Comparison of ENCODE assay signal across 16 mouse cellular contexts in genomic region chr8:110967326-110967725, GRCm38 (mm10). TPM values are rescaled to one million over a fixed set of nuclear protein-coding genes. Genes with fewer than 3 reads are reported as not detected.
DNase-seq lines count a peak whose midpoint lies in the region; ATAC-seq and TF ChIP-seq lines count a peak whose summit lies in the region.
"Had no signal": no experiment of that assay in that cellular context is flagged by ENCODE, and none has a peak within 500 bp of the region (broad histone marks: within the 10 kb centered on the region; RNA-seq: fewer than 3 reads in every experiment).

No protein-coding gene starts in this region.

- no peak overlapping the region for H3K27ac ChIP-seq in hindbrain, postnatal 0 days
- H3K27ac ChIP-seq in hindbrain, embryonic 12.5 days = no peak overlapping the region
- H3K27ac ChIP-seq in midbrain, embryonic 13.5 days = no peak overlapping the region
- H3K27ac ChIP-seq: hindbrain, embryonic 14.5 days; kidney, postnatal 0 days; limb, embryonic 10.5 days; stomach, postnatal 0 days had no signal

- no peak for ATAC-seq in hindbrain, postnatal 0 days
- ATAC-seq in hindbrain, embryonic 12.5 days (ENCODE audit: low FRiP score) = no peak
- no peak for ATAC-seq in midbrain, embryonic 13.5 days
- ATAC-seq: forebrain, embryonic 14.5 days had no signal

- no peak overlapping the region for H3K9ac ChIP-seq in hindbrain, postnatal 0 days (replicated peaks; ENCODE audit: low read length)
- no peak overlapping the region for H3K9ac ChIP-seq in hindbrain, embryonic 12.5 days
- no peak overlapping the region for H3K9ac ChIP-seq in midbrain, embryonic 13.5 days (replicated peaks)
- H3K9ac ChIP-seq: hindbrain, embryonic 14.5 days had no signal

- no peak overlapping the region for H3K4me2 ChIP-seq in hindbrain, postnatal 0 days (ENCODE audit: low read depth, low read length)
- H3K4me2 ChIP-seq in hindbrain, embryonic 12.5 days (replicated peaks) = no peak overlapping the region
- H3K4me2 ChIP-seq in midbrain, embryonic 13.5 days (replicated peaks) = no peak overlapping the region
- H3K4me2 ChIP-seq: hindbrain, embryonic 14.5 days had no signal

- WGBS in hindbrain, postnatal 0 days = 61% methylated on average over 9 of the region's 9 CpGs
- 85% methylated on average over 9 of the region's 9 CpGs for WGBS in hindbrain, embryonic 12.5 days
- 83% methylated on average over 9 of the region's 9 CpGs for WGBS in midbrain, embryonic 13.5 days

- no peaks in the 10 kb centered on the region for H3K4me1 ChIP-seq in hindbrain, postnatal 0 days (ENCODE audit: insufficient read depth, low read length)
- H3K4me1 ChIP-seq in hindbrain, embryonic 12.5 days = peaks cover 8% of the 10 kb centered on the region
- peaks cover 10% of the 10 kb centered on the region for H3K4me1 ChIP-seq in midbrain, embryonic 13.5 days (replicated peaks)

- peaks cover 5% of the 10 kb centered on the region; the same call in 1 of the 2 replicates for H3K36me3 ChIP-seq in hindbrain, postnatal 0 days (ENCODE audit: insufficient read depth, low read length)
- peaks cover 31% of the 10 kb centered on the region for H3K36me3 ChIP-seq in hindbrain, embryonic 12.5 days
- peaks cover 33% of the 10 kb centered on the region for H3K36me3 ChIP-seq in midbrain, embryonic 13.5 days

- peak; percentile 47 for DNase-seq in adrenal gland, adult 2 months
- DNase-seq in adrenal gland, adult 18-20 months (ENCODE audit: low spot score in 2 of 2) = no peak
- DNase-seq in hindbrain, postnatal 0 days (ENCODE audit: low spot score) = peak; percentile 16
- peak; percentile 73 for DNase-seq in cerebellum, adult 8-10 months
- peak; percentile 72 to 76 for DNase-seq in cerebellum, postnatal 36 days
- no peak for DNase-seq in testis, postnatal 10 days (ENCODE audit: low spot score)
- DNase-seq: gastrocnemius, postnatal 36 days; heart, postnatal 36 days; liver had no signal

- H3K9me3 ChIP-seq in hindbrain, postnatal 0 days (ENCODE audit: low read length) = no peaks in the 10 kb centered on the region
- no peaks in the 10 kb centered on the region for H3K9me3 ChIP-seq in hindbrain, embryonic 12.5 days (replicated peaks)
- no peaks in the 10 kb centered on the region for H3K9me3 ChIP-seq in midbrain, embryonic 13.5 days
- H3K9me3 ChIP-seq: limb, embryonic 10.5 days had no signal

- H3K4me3 ChIP-seq in hindbrain, postnatal 0 days (ENCODE audit: low read length) = no peak overlapping the region
- H3K4me3 ChIP-seq in hindbrain, embryonic 12.5 days = no peak overlapping the region
- H3K4me3 ChIP-seq in midbrain, embryonic 13.5 days (replicated peaks) = no peak overlapping the region
- H3K4me3 ChIP-seq: limb, embryonic 10.5 days had no signal

- TF ChIP-seq CTCF in hindbrain, postnatal 0 days (IDR thresholded peaks at IDR 0.05; ENCODE audit: low read depth) = no peak

- H3K27me3 ChIP-seq in hindbrain, postnatal 0 days (ENCODE audit: insufficient read depth, low read length) = no peaks in the 10 kb centered on the region
- H3K27me3 ChIP-seq in hindbrain, embryonic 12.5 days = no peaks in the 10 kb centered on the region
- no peaks in the 10 kb centered on the region for H3K27me3 ChIP-seq in midbrain, embryonic 13.5 days

RNA-seq across cellular contexts. Expression of gene Ddx19a, which starts 30.3 kb away (rescaled TPM):
- total RNA-seq in adrenal gland, adult 2 months (2021) = 10 to 100 TPM; 35.5 to 41.7 TPM
- 15.1 and 19.3 TPM in 2 replicates for polyA plus RNA-seq in adrenal gland, adult 2 months (2012; rRNA removed)
- total RNA-seq in adrenal gland, adult 18-20 months (2021) = 10 to 100 TPM; 37.2 to 37.3 TPM
- total RNA-seq in hindbrain, postnatal 0 days (2014; rRNA removed) = 30.9 and 35.1 TPM in 2 replicates
- polyA plus RNA-seq in hindbrain, postnatal 0 days (2015; fragmentation: Nextera tagmentation; extraction: Ambion mirVana) = 10.8 and 10.9 TPM in 2 replicates
- polyA plus RNA-seq in hindbrain, embryonic 12.5 days (2016; fragmentation: Nextera tagmentation; extraction: Ambion mirVana) = 13.9 and 16.9 TPM in 2 replicates
- polyA plus RNA-seq in midbrain, embryonic 13.5 days (2015; fragmentation: Nextera tagmentation; extraction: Ambion mirVana) = 13.5 and 14.4 TPM in 2 replicates

RNA-seq across cellular contexts. Expression of gene St3gal2, which starts 47.6 kb away (rescaled TPM):
- total RNA-seq in adrenal gland, adult 2 months (2021) = 10 to 100 TPM; 14.2 to 29.5 TPM
- polyA plus RNA-seq in adrenal gland, adult 2 months (2012; rRNA removed) = 19.4 and 20.2 TPM in 2 replicates
- 10 to 100 TPM; 16.0 to 18.1 TPM for total RNA-seq in adrenal gland, adult 18-20 months (2021)
- 32.2 and 39.6 TPM in 2 replicates for total RNA-seq in hindbrain, postnatal 0 days (2014; rRNA removed)
- polyA plus RNA-seq in hindbrain, postnatal 0 days (2015; fragmentation: Nextera tagmentation; extraction: Ambion mirVana) = 19.9 and 20.2 TPM in 2 replicates
- 30.4 and 31.2 TPM in 2 replicates for polyA plus RNA-seq in hindbrain, embryonic 12.5 days (2016; fragmentation: Nextera tagmentation; extraction: Ambion mirVana)
- polyA plus RNA-seq in midbrain, embryonic 13.5 days (2015; fragmentation: Nextera tagmentation; extraction: Ambion mirVana) = 20.8 and 22.9 TPM in 2 replicates

Comparison
In these comparisons a context has a peak if more than half of its experiments do, and no peak if none do; other contexts are left out.
1. DNase-seq: peak in adrenal gland, adult 2 months (single experiment), hindbrain, postnatal 0 days (single experiment), cerebellum, adult 8-10 months (single experiment) and cerebellum, postnatal 36 days (2 of 2); none in adrenal gland, adult 18-20 months (0 of 2) and testis, postnatal 10 days (single experiment).